Comparison of ENCODE assay signal across 20 mouse cellular contexts in genomic region chr6:21787757-21788156, GRCm38 (mm10).
A peak's percentile ranks its signal among the peaks of the same experiment; 100 is the strongest.
DNase-seq lines count a peak whose midpoint lies in the region; ATAC-seq and TF ChIP-seq lines count a peak whose summit lies in the region.
"Had no signal": no experiment of that assay in that cellular context is flagged by ENCODE, and none has a peak within 500 bp of the region (broad histone marks: within the 10 kb centered on the region; RNA-seq: fewer than 3 reads in every experiment).

No protein-coding gene starts in this region.

- no peak overlapping the region for H3K4me2 ChIP-seq in limb, embryonic 12.5 days
- H3K4me2 ChIP-seq in intestine, embryonic 15.5 days (replicated peaks), result no peak overlapping the region
- H3K4me2 ChIP-seq in liver, embryonic 16.5 days (ENCODE audit: low read depth, low read length), result peak overlapping the region; percentile 29
- H3K4me2 ChIP-seq: embryonic facial prominence, embryonic 13.5 days; kidney, embryonic 15.5 days had no signal

- no peak for DNase-seq in limb, embryonic 10.5 days (ENCODE audit: low spot score)
- DNase-seq in G1E (ENCODE audit: low spot score), result no peak
- no peak for DNase-seq in gastrocnemius, postnatal 10 days
- DNase-seq in left cerebral cortex, postnatal 14 days (ENCODE audit: low spot score in 2 of 2), result no peak
- no peak for DNase-seq in urinary bladder, postnatal 36 days (ENCODE audit: low spot score in 2 of 2)
- DNase-seq: adrenal gland, adult 2 months; B cell, adult 2 months; cerebellum, adult 2 months; kidney, postnatal 4 days; lung, postnatal 14 days; retina, postnatal 1 day; thymus, postnatal 36 days had no signal

- H3K27me3 ChIP-seq in limb, embryonic 12.5 days, result no peaks in the 10 kb centered on the region
- H3K27me3 ChIP-seq in limb, embryonic 10.5 days (ENCODE audit: low read depth, poor library complexity, severe bottlenecking), result no peaks in the 10 kb centered on the region
- no peaks in the 10 kb centered on the region for H3K27me3 ChIP-seq in G1E (ENCODE audit: insufficient read depth, low read length)
- H3K27me3 ChIP-seq in intestine, embryonic 15.5 days (replicated peaks), result no peaks in the 10 kb centered on the region
- no peaks in the 10 kb centered on the region for H3K27me3 ChIP-seq in liver, embryonic 16.5 days (ENCODE audit: control insufficient read depth, insufficient read depth, low read depth, low read length)
- H3K27me3 ChIP-seq: embryonic facial prominence, embryonic 13.5 days; kidney, embryonic 15.5 days; megakaryocyte, embryonic 14.5 days had no signal

- no peaks in the 10 kb centered on the region for H3K9me3 ChIP-seq in limb, embryonic 12.5 days
- no peaks in the 10 kb centered on the region for H3K9me3 ChIP-seq in limb, embryonic 10.5 days (replicated peaks)
- H3K9me3 ChIP-seq in G1E (replicated peaks), result no peaks in the 10 kb centered on the region
- no peaks in the 10 kb centered on the region for H3K9me3 ChIP-seq in intestine, embryonic 15.5 days
- H3K9me3 ChIP-seq in liver, embryonic 16.5 days (replicated peaks; ENCODE audit: control insufficient read depth, low read length), result no peaks in the 10 kb centered on the region
- H3K9me3 ChIP-seq: embryonic facial prominence, embryonic 13.5 days; heart, embryonic 10.5 days; hindbrain, embryonic 10.5 days; kidney, embryonic 15.5 days; megakaryocyte, embryonic 14.5 days had no signal

- 0 out of 2 replicates have a peak, but pooled peaks cover 5% of the 10 kb centered on the region for H3K36me3 ChIP-seq in limb, embryonic 12.5 days
- H3K36me3 ChIP-seq in limb, embryonic 10.5 days, result no peaks in the 10 kb centered on the region
- H3K36me3 ChIP-seq in G1E (replicated peaks), result no peaks in the 10 kb centered on the region
- H3K36me3 ChIP-seq in intestine, embryonic 15.5 days, result no peaks in the 10 kb centered on the region
- H3K36me3 ChIP-seq in liver, embryonic 16.5 days (ENCODE audit: control insufficient read depth, insufficient read depth), result no peaks in the 10 kb centered on the region
- H3K36me3 ChIP-seq: embryonic facial prominence, embryonic 13.5 days; heart, embryonic 10.5 days; hindbrain, embryonic 10.5 days; kidney, embryonic 15.5 days had no signal

- intact Hi-C loops in left cerebral cortex, postnatal 14 days (cut with DNase I), result no loop called here

- H3K27ac ChIP-seq in limb, embryonic 12.5 days, result no peak overlapping the region
- no peak overlapping the region for H3K27ac ChIP-seq in limb, embryonic 10.5 days
- peak overlapping the region; percentile 17; the same call in 1 of the 2 replicates for H3K27ac ChIP-seq in intestine, embryonic 15.5 days
- peak overlapping the region; percentile 39; the same call in 1 of the 2 replicates for H3K27ac ChIP-seq in liver, embryonic 16.5 days (ENCODE audit: low read length)
- H3K27ac ChIP-seq: embryonic facial prominence, embryonic 13.5 days; heart, embryonic 10.5 days; hindbrain, embryonic 10.5 days; kidney, embryonic 15.5 days had no signal

- H3K4me3 ChIP-seq in limb, embryonic 12.5 days (replicated peaks), result no peak overlapping the region
- H3K4me3 ChIP-seq in limb, embryonic 10.5 days, result no peak overlapping the region
- peak overlapping the region; percentile 56; the same call in 1 of the 2 replicates for H3K4me3 ChIP-seq in G1E (ENCODE audit: low read depth, low read length)
- H3K4me3 ChIP-seq in intestine, embryonic 15.5 days (replicated peaks), result no peak overlapping the region
- H3K4me3 ChIP-seq in liver, embryonic 16.5 days (ENCODE audit: low read depth, low read length), result peak overlapping the region; percentile 1; the same call in 1 of the 2 replicates
- H3K4me3 ChIP-seq: embryonic facial prominence, embryonic 13.5 days; heart, embryonic 10.5 days; hindbrain, embryonic 10.5 days; kidney, embryonic 15.5 days; megakaryocyte, embryonic 14.5 days had no signal

- ATAC-seq in limb, embryonic 12.5 days (ENCODE audit: insufficient number of reproducible peaks, insufficient read depth, low FRiP score, low TSS enrichment, low read depth), result peak; percentile 66; the same call in 1 of the 2 replicates
- peak; percentile 22; the same call in 1 of the 2 replicates for ATAC-seq in G1E (ENCODE audit: extremely low read depth, insufficient number of reproducible peaks, low FRiP score, poor library complexity, severe bottlenecking)
- ATAC-seq in intestine, embryonic 15.5 days, result peak; percentile 48
- peak; percentile 67 for ATAC-seq in liver, embryonic 16.5 days (ENCODE audit: low read depth)

- H3K4me1 ChIP-seq in limb, embryonic 12.5 days (replicated peaks), result peaks cover 9% of the 10 kb centered on the region
- H3K4me1 ChIP-seq in limb, embryonic 10.5 days, result 0 out of 2 replicates have a peak, but pooled peaks cover 3% of the 10 kb centered on the region
- peaks cover 72% of the 10 kb centered on the region for H3K4me1 ChIP-seq in G1E (ENCODE audit: insufficient read depth, low read depth, low read length)
- 0 out of 2 replicates have a peak, but pooled peaks cover 3% of the 10 kb centered on the region for H3K4me1 ChIP-seq in intestine, embryonic 15.5 days (replicated peaks)
- peaks cover 29% of the 10 kb centered on the region for H3K4me1 ChIP-seq in liver, embryonic 16.5 days (ENCODE audit: control insufficient read depth, low read depth, low read length)
- H3K4me1 ChIP-seq: embryonic facial prominence, embryonic 13.5 days; megakaryocyte, embryonic 14.5 days had no signal

- TF ChIP-seq CTCF in G1E (IDR thresholded peaks at IDR 0.05; ENCODE audit: low read depth, low read length), result no peak

- 53% methylated on average over 11 of the region's 11 CpGs for WGBS in limb, embryonic 12.5 days
- 86% methylated on average over 11 of the region's 11 CpGs for WGBS in limb, embryonic 10.5 days
- WGBS in intestine, embryonic 15.5 days, result 44% methylated on average over 11 of the region's 11 CpGs
- WGBS in liver, embryonic 16.5 days (ENCODE audit: insufficient replicate concordance), result 39% methylated on average over 11 of the region's 11 CpGs

- no peak overlapping the region for H3K9ac ChIP-seq in limb, embryonic 12.5 days (replicated peaks)
- H3K9ac ChIP-seq in intestine, embryonic 15.5 days, result no peak overlapping the region
- H3K9ac ChIP-seq in liver, embryonic 16.5 days (ENCODE audit: low read depth, low read length), result no peak overlapping the region
- H3K9ac ChIP-seq: embryonic facial prominence, embryonic 13.5 days; kidney, embryonic 15.5 days had no signal

Comparison
In these comparisons a context has a peak if more than half of its experiments do, and no peak if none do; other contexts are left out.
1. H3K27ac ChIP-seq: peak in intestine, embryonic 15.5 days (single experiment) and liver, embryonic 16.5 days (single experiment); none in limb, embryonic 12.5 days (single experiment) and limb, embryonic 10.5 days (single experiment).
2. H3K4me3 ChIP-seq: peak in G1E (single experiment) and liver, embryonic 16.5 days (single experiment); none in limb, embryonic 12.5 days (single experiment), limb, embryonic 10.5 days (single experiment) and intestine, embryonic 15.5 days (single experiment).
3. Peak in every context shown above with its lines, with median percentiles within 50 percentile points of each other: ATAC-seq.